Mouse (Mus musculus) gonadal fat pad, adult 2 months (tissue): ENCODE measurements at regions not wholly inside any gene's neighbourhood (a gene's known extent, or its start where the extent isn't known, plus 50 kb on each side); places are given as distances from the start of the nearest gene placed in this dataset.

Experiments used
- DNase-seq: peaks from one replicate; pipeline ENCODE4 v3.0.0-alpha.2; 2012; ENCODE audit warnings: low read depth

GRCm38 (mm10) chr2:133498186-133498571 is 53.8 kb upstream of the Bmp2 start:
- DNase-seq, result no peak

GRCm38 (mm10) chr2:133498717-133499143 is 53.2 kb upstream of the Bmp2 start:
- no peak for DNase-seq

GRCm38 (mm10) chr2:133499904-133500303 is 52.1 kb upstream of the Bmp2 start:
- DNase-seq, result no peak
